Mouse (Mus musculus) forebrain, embryonic 12.5 days (tissue): ENCODE data around the gene Dcp1a. TPM values are rescaled to one million over a fixed set of nuclear protein-coding genes. Genes with fewer than 3 reads are reported as not detected.

Source experiments
- ATAC-seq: fragments of 200-750 bp; cut with Nextera tagmentation; 2 replicates; pipeline ENCODE4 v1.8.0; 2017; ENCODE audit warnings: moderate TSS enrichment; ENCODE audit not compliant: low FRiP score
- H3K27ac ChIP-seq: fragments of 300-500 bp; sonication (generic); 2 replicates; pipeline ENCODE4 v1.5.1; 2016; ENCODE audit warnings: mild to moderate bottlenecking
- H3K27me3 ChIP-seq: fragments of 300-500 bp; sonication (generic); 2 replicates; pipeline ENCODE4 v1.6.1; 2016; ENCODE audit warnings: mild to moderate bottlenecking
- H3K36me3 ChIP-seq: fragments of 300-500 bp; sonication (generic); replicated peaks from 2 replicates; pipeline ENCODE4 v1.6.1; 2016; ENCODE audit warnings: mild to moderate bottlenecking
- H3K4me1 ChIP-seq: fragments of 300-500 bp; sonication (generic); 2 replicates; pipeline ENCODE4 v1.6.1; 2016
- H3K4me2 ChIP-seq: fragments of 300-500 bp; sonication (generic); 2 replicates; pipeline ENCODE4 v1.6.1; 2016; ENCODE audit warnings: mild to moderate bottlenecking, moderate library complexity
- H3K4me3 ChIP-seq: fragments of 300-500 bp; sonication (generic); replicated peaks from 2 replicates; pipeline ENCODE4 v1.5.1; 2016; ENCODE audit warnings: mild to moderate bottlenecking
- H3K9ac ChIP-seq: fragments of 300-500 bp; sonication (generic); 2 replicates; pipeline ENCODE4 v1.6.1; 2016; ENCODE audit warnings: mild to moderate bottlenecking
- H3K9me3 ChIP-seq: fragments of 300-500 bp; sonication (generic); 2 replicates; pipeline ENCODE4 v1.6.1; 2016
- WGBS: fragments of 180-500 bp; shearing (Covaris S2); methylation state at CpG from one replicate; pipeline ENCODE4 v1.1.7; 2016; 5-methylcytosine and 5-hydroxymethylcytosine counted together
- polyA plus RNA-seq: library from polyadenylated mRNA; unstranded; fragments of >200 nt; fragmentation: Nextera tagmentation; extraction: Ambion mirVana; gene quantifications from 2 replicates; pipeline ENCODE4 v1.2.1, GENCODE M21; 2016

The Dcp1a gene
- polyA plus RNA-seq, 1 experiment from 2014 or later: 31.5 TPM

GRCm38 (mm10) chr14:30550232-30551070, 71.1 kb downstream of the Dcp1a start:
- no peak for ATAC-seq
- Histone ChIP-seq H3K4me2 (peak overlapping the region; percentile 74), H3K9me3 (no peaks in the 10 kb centered on the region), H3K27ac (no peak overlapping the region), H3K36me3 (peaks cover 18% of the 10 kb centered on the region), H3K27me3 (no peaks in the 10 kb centered on the region), H3K4me3 (peak overlapping the region; percentile 85), H3K9ac (peak overlapping the region; percentile 89), H3K4me1 (peaks cover 42% of the 10 kb centered on the region)
- WGBS: 30% methylated on average over 8 of the region's 8 CpGs

- no peak for ATAC-seq
- WGBS: 69% methylated on average over 5 of the region's 5 CpGs
- Histone ChIP-seq H3K4me1 (peaks cover 42% of the 10 kb centered on the region), H3K27me3 (no peaks in the 10 kb centered on the region), H3K4me3 (peak overlapping the region; percentile 85; the same call in 1 of the 2 replicates), H3K9ac (peak overlapping the region; percentile 89; the same call in 1 of the 2 replicates), H3K9me3 (no peaks in the 10 kb centered on the region), H3K4me2 (peak overlapping the region; percentile 74), H3K27ac (no peak overlapping the region), H3K36me3 (peaks cover 27% of the 10 kb centered on the region)
Observed at GRCm38 (mm10) chr14:30551509-30551908, 72.2 kb downstream of the Dcp1a start.

GRCm38 (mm10) chr14:30551981-30552380, 72.6 kb downstream of the Dcp1a start:
- no peak overlapping the region for H3K9ac ChIP-seq
- H3K27ac ChIP-seq: no peak overlapping the region
- ATAC-seq: no peak
- no peaks in the 10 kb centered on the region for H3K27me3 ChIP-seq
- 85% methylated on average over 2 of the region's 2 CpGs for WGBS
- H3K9me3 ChIP-seq: no peaks in the 10 kb centered on the region
- peaks cover 30% of the 10 kb centered on the region for H3K36me3 ChIP-seq
- no peak overlapping the region for H3K4me3 ChIP-seq
- H3K4me2 ChIP-seq: no peak overlapping the region; the same call in 1 of the 2 replicates
- H3K4me1 ChIP-seq: peaks cover 42% of the 10 kb centered on the region

GRCm38 (mm10) chr14:30553185-30553584, 73.8 kb downstream of the Dcp1a start:
- Histone ChIP-seq H3K4me3 (no peak overlapping the region), H3K9ac (no peak overlapping the region), H3K27ac (no peak overlapping the region), H3K36me3 (peaks cover 36% of the 10 kb centered on the region), H3K27me3 (no peaks in the 10 kb centered on the region), H3K9me3 (no peaks in the 10 kb centered on the region), H3K4me1 (peaks cover 37% of the 10 kb centered on the region), H3K4me2 (no peak overlapping the region)
- 87% methylated on average over 4 of the region's 4 CpGs for WGBS
- ATAC-seq: no peak

- no peak overlapping the region for H3K4me3 ChIP-seq
- no peaks in the 10 kb centered on the region for H3K9me3 ChIP-seq
- H3K27ac ChIP-seq: no peak overlapping the region
- no peak for ATAC-seq
- no peak overlapping the region for H3K4me2 ChIP-seq
- H3K9ac ChIP-seq: no peak overlapping the region
- peaks cover 71% of the 10 kb centered on the region for H3K36me3 ChIP-seq
- peaks cover 17% of the 10 kb centered on the region for H3K4me1 ChIP-seq
- H3K27me3 ChIP-seq: no peaks in the 10 kb centered on the region
- WGBS: 95% methylated on average over 2 of the region's 2 CpGs
Observed at GRCm38 (mm10) chr14:30556651-30557050, 77.3 kb downstream of the Dcp1a start.

- no peak overlapping the region for H3K27ac ChIP-seq
- H3K4me1 ChIP-seq: peaks cover 14% of the 10 kb centered on the region
- H3K9ac ChIP-seq: no peak overlapping the region
- H3K36me3 ChIP-seq: peaks cover 74% of the 10 kb centered on the region
- no peak overlapping the region for H3K4me2 ChIP-seq
- no peaks in the 10 kb centered on the region for H3K27me3 ChIP-seq
- WGBS: 84% methylated on average over 9 of the region's 9 CpGs
- ATAC-seq: no peak
- no peaks in the 10 kb centered on the region for H3K9me3 ChIP-seq
- H3K4me3 ChIP-seq: no peak overlapping the region
Observed at GRCm38 (mm10) chr14:30557730-30558129, 78.4 kb downstream of the Dcp1a start.

- Histone ChIP-seq H3K9me3 (no peaks in the 10 kb centered on the region), H3K4me1 (peaks cover 12% of the 10 kb centered on the region), H3K4me3 (no peak overlapping the region), H3K4me2 (no peak overlapping the region), H3K27me3 (no peaks in the 10 kb centered on the region), H3K27ac (no peak overlapping the region), H3K36me3 (peaks cover 68% of the 10 kb centered on the region), H3K9ac (no peak overlapping the region)
- ATAC-seq: no peak
- WGBS: 88% methylated on average over 17 of the region's 17 CpGs
Observed at GRCm38 (mm10) chr14:30559321-30559850, 80.1 kb downstream of the Dcp1a start.

- 94% methylated on average over 13 of the region's 13 CpGs for WGBS
- H3K27ac ChIP-seq: peak overlapping the region; percentile 73
- peaks cover 12% of the 10 kb centered on the region for H3K4me1 ChIP-seq
- peaks cover 73% of the 10 kb centered on the region for H3K36me3 ChIP-seq
- ATAC-seq: 0 out of 2 replicates have a peak, but pooled peaks have one; percentile 24
- H3K27me3 ChIP-seq: no peaks in the 10 kb centered on the region
- no peak overlapping the region for H3K4me2 ChIP-seq
- H3K4me3 ChIP-seq: no peak overlapping the region
- H3K9me3 ChIP-seq: no peaks in the 10 kb centered on the region
- no peak overlapping the region for H3K9ac ChIP-seq
Observed at GRCm38 (mm10) chr14:30560803-30561389, 81.6 kb downstream of the Dcp1a start.

- H3K4me1 ChIP-seq: peaks cover 12% of the 10 kb centered on the region
- H3K27me3 ChIP-seq: no peaks in the 10 kb centered on the region
- peaks cover 74% of the 10 kb centered on the region for H3K36me3 ChIP-seq
- ATAC-seq: peak; percentile 33; the same call in 1 of the 2 replicates
- H3K9me3 ChIP-seq: no peaks in the 10 kb centered on the region
- no peak overlapping the region for H3K4me2 ChIP-seq
- peak overlapping the region; percentile 73 for H3K27ac ChIP-seq
- WGBS: 73% methylated on average over 14 of the region's 14 CpGs
- no peak overlapping the region for H3K4me3 ChIP-seq
- 0 out of 2 replicates have a peak overlapping the region, but pooled peaks have one; percentile 25 for H3K9ac ChIP-seq
Observed at GRCm38 (mm10) chr14:30561470-30562187, 82.3 kb downstream of the Dcp1a start.

- no peak overlapping the region for H3K27ac ChIP-seq
- H3K4me1 ChIP-seq: peaks cover 12% of the 10 kb centered on the region
- H3K4me2 ChIP-seq: no peak overlapping the region
- no peaks in the 10 kb centered on the region for H3K9me3 ChIP-seq
- no peaks in the 10 kb centered on the region for H3K27me3 ChIP-seq
- H3K9ac ChIP-seq: no peak overlapping the region
- no peak for ATAC-seq
- H3K4me3 ChIP-seq: no peak overlapping the region
- peaks cover 79% of the 10 kb centered on the region for H3K36me3 ChIP-seq
Observed at GRCm38 (mm10) chr14:30562343-30562742, 83.0 kb downstream of the Dcp1a start.

GRCm38 (mm10) chr14:30564451-30564850, 85.1 kb downstream of the Dcp1a start:
- H3K4me3 ChIP-seq: no peak overlapping the region
- H3K4me2 ChIP-seq: no peak overlapping the region
- H3K9ac ChIP-seq: no peak overlapping the region
- H3K36me3 ChIP-seq: peaks cover 80% of the 10 kb centered on the region
- no peak for ATAC-seq
- no peak overlapping the region for H3K27ac ChIP-seq
- peaks cover 12% of the 10 kb centered on the region for H3K4me1 ChIP-seq
- no peaks in the 10 kb centered on the region for H3K27me3 ChIP-seq
- WGBS: 100% methylated on average over 2 of the region's 2 CpGs
- H3K9me3 ChIP-seq: no peaks in the 10 kb centered on the region

GRCm38 (mm10) chr14:30566317-30566716, 87.0 kb downstream of the Dcp1a start:
- no peak for ATAC-seq
- Histone ChIP-seq H3K27me3 (no peaks in the 10 kb centered on the region), H3K27ac (no peak overlapping the region), H3K36me3 (peaks cover 79% of the 10 kb centered on the region), H3K4me1 (peaks cover 6% of the 10 kb centered on the region), H3K9me3 (no peaks in the 10 kb centered on the region), H3K4me3 (no peak overlapping the region), H3K9ac (no peak overlapping the region), H3K4me2 (no peak overlapping the region)
- 94% methylated on average over 6 of the region's 6 CpGs for WGBS
